Mouse (Mus musculus) B cell, adult 2 months (primary cell): Measurements from ENCODE around the gene Nefh.
A peak's percentile ranks its signal among the peaks of the same experiment; 100 is the strongest.

Source experiments
- DNase-seq, 2 experiments: peaks; one replicate each; pipeline ENCODE4 v3.0.0; 2022

The Nefh gene

DNA sequence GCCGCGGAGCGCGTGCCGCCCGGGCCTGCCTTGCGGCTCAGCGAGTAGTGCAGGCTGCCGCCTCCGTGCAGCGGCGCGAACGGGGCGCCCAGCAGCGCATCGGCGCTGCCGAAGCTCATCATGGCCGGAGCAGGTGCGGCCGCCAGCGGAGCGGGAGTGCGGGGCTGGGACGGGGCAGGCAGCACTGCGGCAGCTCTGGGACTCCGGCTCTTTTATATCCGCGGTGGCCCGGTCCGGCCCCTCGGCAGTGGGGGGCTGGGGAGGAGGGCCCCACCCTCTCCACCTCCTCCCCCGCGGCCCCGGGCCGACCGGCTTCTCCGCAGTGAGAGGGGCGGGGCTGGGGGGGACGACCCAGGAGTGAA is at the start of gene Nefh:
Gene Nefh, minus strand, starts transcription at position 252 of the 362 bp plus-strand sequence.
- DNase-seq = no peak

- DNase-seq = no peak
Measured at GRCm38 (mm10) chr11:4996621-4997199, 48.8 kb upstream of the Nefh start.

- no peak for DNase-seq
Measured at GRCm38 (mm10) chr11:4995676-4996075, 47.8 kb upstream of the Nefh start.

DNA sequence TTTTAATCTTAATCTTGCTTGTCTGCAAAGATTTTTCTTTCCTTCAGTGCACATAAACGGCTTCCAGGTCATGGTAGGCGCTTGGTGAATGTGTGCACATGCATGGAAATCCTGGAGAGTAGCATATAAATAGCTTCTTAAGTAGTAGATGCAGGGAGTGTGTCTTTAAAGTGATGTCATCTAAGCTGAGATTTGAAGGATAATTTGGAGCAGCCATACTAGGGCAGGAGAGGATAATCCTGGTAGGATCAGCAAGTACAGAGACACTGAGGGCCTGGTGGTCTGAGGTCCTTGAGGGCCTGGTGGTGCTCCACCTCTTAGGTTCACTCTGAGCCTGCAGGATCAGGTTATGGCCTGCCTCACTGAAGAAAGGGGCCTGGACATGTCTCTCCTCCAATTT is 44.6 kb upstream of the Nefh start:
- no peak for DNase-seq

DNA sequence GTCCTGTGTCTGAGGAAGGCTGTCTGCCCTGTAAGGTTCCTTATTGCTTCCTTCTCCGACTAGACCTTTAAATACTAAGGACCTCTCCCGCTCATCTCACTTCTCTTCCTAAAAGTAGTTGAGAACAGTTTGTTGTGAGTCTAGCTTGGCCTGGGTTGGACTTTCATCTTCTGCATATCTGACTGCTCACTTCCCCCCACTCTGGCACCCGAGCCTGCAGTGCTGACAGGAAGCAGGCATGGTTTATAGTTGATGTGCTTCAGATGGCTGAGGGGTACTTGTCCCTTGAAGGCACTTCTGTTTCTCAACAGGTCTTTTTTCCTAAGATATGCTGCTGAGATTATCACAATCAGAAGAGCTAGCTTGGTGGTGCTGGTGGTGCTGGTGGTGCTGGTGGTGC is 41.3 kb upstream of the Nefh start:
- peak; percentile 63 to 69 for DNase-seq

GRCm38 (mm10) chr11:4987487-4987852 is 39.6 kb upstream of the Nefh start:
- no peak for DNase-seq

- peak; percentile 99 for DNase-seq
Measured at GRCm38 (mm10) chr11:4986695-4987486, 39.0 kb upstream of the Nefh start, which contains the start of gene Ap1b1. Ap1b1 (plus strand) TSS chr11:4986824.

DNA sequence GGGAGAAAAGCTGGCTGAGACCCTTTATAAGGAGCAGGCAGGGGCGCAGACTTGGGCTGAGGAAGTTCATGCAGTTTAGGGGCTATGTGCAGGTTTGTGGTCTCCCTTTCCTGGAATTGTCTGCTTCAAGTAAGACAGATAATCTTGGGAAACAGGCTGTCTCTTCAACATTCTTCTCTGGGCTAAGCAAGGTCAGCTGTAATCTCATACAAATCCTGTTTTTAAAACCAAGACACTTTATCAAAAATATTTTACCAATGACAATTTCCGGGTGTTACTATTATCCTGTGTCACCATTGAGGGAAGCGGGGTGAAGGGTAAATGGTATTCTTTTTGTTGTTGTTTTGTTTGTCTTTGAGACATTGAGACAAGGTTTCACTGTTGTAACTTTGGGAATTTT is 36.9 kb upstream of the Nefh start:
- no peak for DNase-seq

DNA sequence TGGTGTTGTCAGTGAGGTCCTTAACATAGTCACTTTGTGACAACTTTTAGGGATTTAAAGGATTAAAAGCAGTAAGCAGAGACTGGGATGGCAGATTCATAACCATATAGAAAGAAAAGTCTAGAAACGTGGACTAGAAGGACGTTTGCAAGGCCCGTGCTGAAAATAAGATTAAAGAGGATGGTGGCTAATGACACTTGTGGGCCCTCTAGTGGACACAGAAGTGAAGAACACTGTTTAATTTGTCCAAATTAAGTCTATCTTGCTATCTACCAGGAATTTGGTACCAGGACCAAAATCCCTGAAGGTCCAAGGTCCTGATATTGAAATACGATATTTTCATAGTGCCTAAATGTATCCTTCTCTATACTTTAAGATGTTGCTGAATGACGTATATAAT is 36.4 kb upstream of the Nefh start:
- DNase-seq = peak; percentile 45 to 54

GRCm38 (mm10) chr11:4983538-4983937 is 35.7 kb upstream of the Nefh start:
- DNase-seq = no peak

GRCm38 (mm10) chr11:4983010-4983409 is 35.1 kb upstream of the Nefh start:
- DNase-seq = no peak

DNA sequence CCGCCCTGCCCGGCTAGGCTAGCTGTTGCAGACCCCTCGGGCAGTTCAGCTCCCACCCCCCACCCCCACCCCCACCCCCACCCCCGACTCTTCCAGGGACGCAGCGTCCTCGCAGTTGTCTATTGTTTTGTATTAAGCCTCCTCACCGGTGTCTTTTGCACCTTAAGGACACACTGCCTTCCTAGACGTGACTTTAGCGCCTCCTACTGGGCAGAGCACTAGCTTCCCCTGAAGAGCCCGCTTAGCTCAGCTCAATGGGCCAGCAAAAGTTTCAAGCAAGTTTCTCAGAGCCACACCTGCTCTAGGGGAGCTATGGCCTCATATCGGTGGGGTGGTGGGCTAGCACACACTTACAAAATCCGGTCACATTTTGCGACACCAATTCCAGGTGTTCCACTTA is 27.8 kb upstream of the Nefh start:
- peak; percentile 81 for DNase-seq

DNA sequence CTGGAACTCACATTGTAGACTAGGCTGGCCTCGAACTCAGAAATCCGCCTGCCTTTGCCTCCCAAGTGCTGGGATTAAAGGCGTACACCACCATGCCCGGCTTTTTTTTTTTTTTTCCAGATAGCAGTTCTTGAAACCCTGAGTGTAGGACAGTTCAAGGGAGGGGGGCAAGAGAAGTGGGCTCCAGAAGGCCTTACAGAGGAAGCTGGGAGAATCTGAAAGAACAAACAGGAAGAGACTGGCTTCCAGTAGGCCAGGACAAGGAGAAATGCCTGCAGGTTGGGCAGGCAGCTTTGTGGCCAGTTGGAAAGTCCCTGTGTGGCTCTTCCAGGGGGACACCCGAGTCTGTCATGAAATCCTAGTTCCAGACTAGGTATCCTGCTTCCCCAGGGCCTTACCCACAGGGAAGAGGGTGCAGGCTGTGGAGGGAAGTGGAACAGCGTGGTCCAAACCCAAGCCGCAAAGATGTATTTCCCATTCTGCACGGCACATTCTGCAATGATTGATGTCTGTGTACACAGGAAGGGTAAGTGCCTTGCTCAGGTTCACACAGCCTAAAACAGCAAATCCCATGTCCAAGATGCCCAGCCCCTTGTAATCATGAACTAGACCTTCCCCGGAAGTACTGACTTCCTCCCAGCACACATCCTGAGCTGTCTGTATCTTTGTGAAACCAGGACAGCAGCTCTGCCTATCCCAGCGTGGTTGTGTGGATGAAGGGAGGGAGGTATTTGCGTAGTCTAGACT is 26.7 kb upstream of the Nefh start:
- DNase-seq = no peak

DNA sequence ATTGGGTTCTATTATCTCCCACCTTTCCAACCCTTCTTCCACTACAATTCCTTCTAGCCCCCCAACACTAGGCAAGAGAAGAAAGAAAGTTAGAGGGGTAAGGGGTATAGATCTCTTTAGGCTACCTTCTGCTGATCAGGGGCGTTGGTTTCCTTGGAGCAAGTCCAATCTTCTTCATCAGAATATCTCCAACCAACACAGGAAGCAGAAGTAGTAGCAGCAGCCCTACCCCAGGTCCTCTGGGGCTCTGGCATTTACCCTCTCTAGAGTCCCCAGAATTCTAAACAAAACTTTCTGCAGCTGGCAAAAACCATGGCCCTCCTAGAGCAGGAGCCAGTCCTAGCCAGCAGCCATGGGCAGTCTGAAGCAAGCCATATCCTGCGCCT is 26.0 kb upstream of the Nefh start:
- no peak for DNase-seq

GRCm38 (mm10) chr11:4972967-4973870 is 25.4 kb upstream of the Nefh start:
- DNase-seq = peak; percentile 72 to 75

GRCm38 (mm10) chr11:4968376-4968775 is 20.5 kb upstream of the Nefh start:
- DNase-seq = no peak

- DNase-seq = no peak
Measured at GRCm38 (mm10) chr11:4967549-4967948, 19.7 kb upstream of the Nefh start.

DNA sequence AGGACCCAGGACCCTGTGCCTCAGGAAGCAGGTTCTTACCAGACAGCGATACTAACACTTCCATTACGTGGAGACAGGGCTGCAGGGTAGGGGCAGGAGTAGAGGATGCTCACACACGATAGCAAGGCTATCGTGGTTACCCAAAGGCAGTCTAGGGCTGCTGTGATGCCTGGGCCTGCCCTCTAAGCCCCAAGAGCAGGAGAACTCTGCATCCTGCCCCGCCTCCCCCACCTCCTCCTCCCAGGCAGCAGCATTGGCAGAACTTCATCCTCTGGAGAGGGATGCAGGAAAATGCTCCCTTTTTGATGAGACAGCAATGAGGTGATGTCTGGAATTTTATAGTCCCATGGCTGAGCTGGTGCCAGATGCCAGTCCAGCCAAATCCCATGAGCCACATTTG is 19.0 kb upstream of the Nefh start:
- DNase-seq = no peak

GRCm38 (mm10) chr11:4966325-4966724 is 18.5 kb upstream of the Nefh start:
- DNase-seq = no peak

DNA sequence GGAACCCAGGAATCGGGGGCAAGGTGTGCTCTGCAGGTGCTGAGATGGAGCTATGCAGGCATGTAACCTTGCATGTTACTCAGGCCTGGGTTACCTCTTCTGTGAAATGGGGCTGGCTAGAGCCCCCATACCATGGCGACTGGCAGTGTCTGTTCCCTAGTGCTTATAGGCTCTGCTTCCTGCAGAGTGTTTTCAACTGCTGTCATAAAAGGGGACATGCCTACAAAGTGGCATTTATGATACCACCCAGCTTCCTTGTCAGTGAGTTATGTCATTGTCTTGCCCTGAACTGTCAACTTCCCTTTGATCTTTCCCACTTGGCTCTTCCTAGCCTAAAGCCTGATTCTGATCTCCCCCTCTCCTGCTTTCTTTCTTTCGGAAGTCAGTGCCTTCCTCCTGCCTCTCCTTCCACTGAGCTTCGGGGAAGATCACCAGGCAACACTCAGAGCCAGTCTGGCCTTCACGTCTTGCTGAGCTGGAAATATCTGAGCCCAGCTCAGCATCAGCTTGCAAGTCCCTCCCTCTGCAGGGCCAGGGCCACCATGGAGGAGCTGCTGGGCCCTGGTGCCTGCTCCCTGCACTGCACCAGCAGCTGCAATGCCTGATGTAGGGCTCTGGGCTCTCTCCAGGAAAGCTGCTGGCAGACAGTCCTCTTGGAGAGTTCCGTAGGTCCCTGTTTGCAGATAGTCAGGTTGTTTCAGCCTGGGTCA is 15.4 kb upstream of the Nefh start:
- DNase-seq = no peak

GRCm38 (mm10) chr11:4953918-4954317 is 6.1 kb upstream of the Nefh start:
- DNase-seq = no peak

DNA sequence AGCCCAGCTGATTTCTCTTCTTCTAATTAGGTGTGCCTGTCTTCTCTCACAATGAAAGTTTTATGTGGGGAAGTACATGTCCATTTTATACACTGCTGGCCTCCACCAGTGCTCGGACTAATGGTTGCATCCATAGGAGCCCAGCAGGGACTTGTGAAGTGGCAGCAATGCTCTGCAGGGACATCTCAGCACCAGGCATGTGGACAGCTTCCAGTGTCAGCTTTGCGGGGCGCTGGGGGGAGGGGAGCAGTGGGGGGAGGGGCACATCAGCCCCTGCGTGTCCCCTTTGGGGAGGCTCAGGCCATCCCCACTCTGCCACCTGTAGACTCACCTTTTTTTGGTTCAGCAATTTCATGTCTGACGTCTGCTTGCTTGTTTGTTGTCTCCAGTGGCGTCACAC is 5.5 kb upstream of the Nefh start:
- no peak for DNase-seq
